Mouse (Mus musculus): ENCODE data around the gene Arpc5. TPM values are rescaled to one million over a fixed set of nuclear protein-coding genes. Genes with fewer than 3 reads are reported as not detected.
"Not testable (repeated sequence)": the region's sequence is repeated elsewhere in the genome, so short reads cannot be mapped to it uniquely, and the experiment has no call there.

Arpc5 gene
- polyA plus RNA-seq, 1 experiment from 2014 or later: 313 TPM

GRCm38 (mm10) chr1:152767749-152768488 lies 1.6 kb downstream of the Arpc5 start:
- DNase-seq (ENCODE audit: low spot score) (peak; percentile 92), ATAC-seq (replicated peaks; ENCODE audit: low FRiP score, low TSS enrichment, low read depth) (peak; percentile 37; the same call in 1 of the 2 replicates)
- Histone ChIP-seq H3K4me3 (ENCODE audit: low read depth, low read length) (peak overlapping the region; percentile 96), H3K9me3 (ENCODE audit: control insufficient read depth, low read length) (no peaks in the 10 kb centered on the region), H3K27ac (ENCODE audit: low read depth) (no peak overlapping the region), H3K9ac (ENCODE audit: low read length) (no peak overlapping the region; the same call in 1 of the 2 replicates), H3K4me1 (replicated peaks; ENCODE audit: control insufficient read depth, insufficient read depth, low read length) (0 out of 2 replicates have a peak, but pooled peaks cover 5% of the 10 kb centered on the region), H3K4me2 (ENCODE audit: low read length) (peak overlapping the region; percentile 67), H3K36me3 (ENCODE audit: control insufficient read depth, insufficient read depth, low read length) (peaks cover 38% of the 10 kb centered on the region), H3K27me3 (replicated peaks; ENCODE audit: control insufficient read depth, insufficient read depth, low read length) (peaks cover 13% of the 10 kb centered on the region; the same call in 1 of the 2 replicates)
- WGBS: 10% methylated on average over 5 of the region's 5 CpGs

- Histone ChIP-seq H3K27ac (ENCODE audit: low read depth) (no peak overlapping the region), H3K9me3 (ENCODE audit: control insufficient read depth, low read length) (no peaks in the 10 kb centered on the region), H3K27me3 (replicated peaks; ENCODE audit: control insufficient read depth, insufficient read depth, low read length) (no peaks in the 10 kb centered on the region), H3K4me3 (ENCODE audit: low read depth, low read length) (no peak overlapping the region), H3K4me2 (ENCODE audit: low read length) (no peak overlapping the region), H3K36me3 (ENCODE audit: control insufficient read depth, insufficient read depth, low read length) (peaks cover 68% of the 10 kb centered on the region), H3K9ac (ENCODE audit: low read length) (no peak overlapping the region), H3K4me1 (replicated peaks; ENCODE audit: control insufficient read depth, insufficient read depth, low read length) (no peaks in the 10 kb centered on the region)
- ATAC-seq (replicated peaks; ENCODE audit: low FRiP score, low TSS enrichment, low read depth) (no peak), DNase-seq (ENCODE audit: low spot score) (no peak)
- WGBS: 91% methylated on average over 9 of the region's 9 CpGs
Observed at GRCm38 (mm10) chr1:152771016-152771415, 4.7 kb downstream of the Arpc5 start.

GRCm38 (mm10) chr1:152774601-152775000 lies 8.3 kb downstream of the Arpc5 start:
- not testable (repeated sequence) for ATAC-seq (replicated peaks; ENCODE audit: low FRiP score, low TSS enrichment, low read depth); H3K9me3 ChIP-seq (ENCODE audit: control insufficient read depth, low read length); H3K4me1 ChIP-seq (replicated peaks; ENCODE audit: control insufficient read depth, insufficient read depth, low read length); H3K27me3 ChIP-seq (replicated peaks; ENCODE audit: control insufficient read depth, insufficient read depth, low read length); H3K4me3 ChIP-seq (ENCODE audit: low read depth, low read length); DNase-seq (ENCODE audit: low spot score); H3K9ac ChIP-seq (ENCODE audit: low read length); H3K27ac ChIP-seq (ENCODE audit: low read depth); H3K4me2 ChIP-seq (ENCODE audit: low read length)
- 82% methylated on average over 3 of the region's 3 CpGs for WGBS
- H3K36me3 ChIP-seq (ENCODE audit: control insufficient read depth, insufficient read depth, low read length): peaks cover 65% of the 10 kb centered on the region

- Histone ChIP-seq H3K36me3 (ENCODE audit: control insufficient read depth, insufficient read depth, low read length) (peaks cover 24% of the 10 kb centered on the region), H3K4me3 (ENCODE audit: low read depth, low read length) (no peak overlapping the region), H3K4me2 (ENCODE audit: low read length) (no peak overlapping the region), H3K27me3 (replicated peaks; ENCODE audit: control insufficient read depth, insufficient read depth, low read length) (no peaks in the 10 kb centered on the region), H3K4me1 (replicated peaks; ENCODE audit: control insufficient read depth, insufficient read depth, low read length) (no peaks in the 10 kb centered on the region), H3K9me3 (ENCODE audit: control insufficient read depth, low read length) (no peaks in the 10 kb centered on the region), H3K9ac (ENCODE audit: low read length) (no peak overlapping the region), H3K27ac (ENCODE audit: low read depth) (no peak overlapping the region)
- ATAC-seq (replicated peaks; ENCODE audit: low FRiP score, low TSS enrichment, low read depth) (peak; percentile 67; the same call in 1 of the 2 replicates), DNase-seq (ENCODE audit: low spot score) (peak; percentile 83)
- WGBS: 38% methylated on average over 10 of the region's 10 CpGs
Observed at GRCm38 (mm10) chr1:152779071-152779737, 12.9 kb downstream of the Arpc5 start.

GRCm38 (mm10) chr1:152784620-152785019 lies 18.3 kb downstream of the Arpc5 start:
- DNase-seq (ENCODE audit: low spot score) (no peak), ATAC-seq (replicated peaks; ENCODE audit: low FRiP score, low TSS enrichment, low read depth) (no peak)
- Histone ChIP-seq H3K9me3 (ENCODE audit: control insufficient read depth, low read length) (no peaks in the 10 kb centered on the region), H3K4me1 (replicated peaks; ENCODE audit: control insufficient read depth, insufficient read depth, low read length) (no peaks in the 10 kb centered on the region), H3K36me3 (ENCODE audit: control insufficient read depth, insufficient read depth, low read length) (no peaks in the 10 kb centered on the region), H3K27ac (ENCODE audit: low read depth) (no peak overlapping the region), H3K4me3 (ENCODE audit: low read depth, low read length) (no peak overlapping the region), H3K9ac (ENCODE audit: low read length) (no peak overlapping the region), H3K27me3 (replicated peaks; ENCODE audit: control insufficient read depth, insufficient read depth, low read length) (no peaks in the 10 kb centered on the region), H3K4me2 (ENCODE audit: low read length) (no peak overlapping the region)
- WGBS: 92% methylated on average over 8 of the region's 8 CpGs

GRCm38 (mm10) chr1:152785446-152785845 lies 19.1 kb downstream of the Arpc5 start:
- ATAC-seq (replicated peaks; ENCODE audit: low FRiP score, low TSS enrichment, low read depth); H3K4me3 ChIP-seq (ENCODE audit: low read depth, low read length); DNase-seq (ENCODE audit: low spot score); H3K27me3 ChIP-seq (replicated peaks; ENCODE audit: control insufficient read depth, insufficient read depth, low read length); H3K36me3 ChIP-seq (ENCODE audit: control insufficient read depth, insufficient read depth, low read length); H3K4me1 ChIP-seq (replicated peaks; ENCODE audit: control insufficient read depth, insufficient read depth, low read length); H3K27ac ChIP-seq (ENCODE audit: low read depth); H3K9ac ChIP-seq (ENCODE audit: low read length); H3K9me3 ChIP-seq (ENCODE audit: control insufficient read depth, low read length); H3K4me2 ChIP-seq (ENCODE audit: low read length): not testable (repeated sequence)
- WGBS: 78% methylated on average over 3 of the region's 3 CpGs

GRCm38 (mm10) chr1:152786953-152787352 lies 20.6 kb downstream of the Arpc5 start:
- WGBS: 74% methylated on average over 4 of the region's 4 CpGs

GRCm38 (mm10) chr1:152788121-152788660 lies 21.8 kb downstream of the Arpc5 start:
- Histone ChIP-seq H3K9ac (ENCODE audit: low read length) (no peak overlapping the region), H3K27ac (ENCODE audit: low read depth) (no peak overlapping the region), H3K9me3 (ENCODE audit: control insufficient read depth, low read length) (no peaks in the 10 kb centered on the region), H3K4me2 (ENCODE audit: low read length) (no peak overlapping the region), H3K4me1 (replicated peaks; ENCODE audit: control insufficient read depth, insufficient read depth, low read length) (no peaks in the 10 kb centered on the region), H3K4me3 (ENCODE audit: low read depth, low read length) (no peak overlapping the region), H3K27me3 (replicated peaks; ENCODE audit: control insufficient read depth, insufficient read depth, low read length) (no peaks in the 10 kb centered on the region), H3K36me3 (ENCODE audit: control insufficient read depth, insufficient read depth, low read length) (no peaks in the 10 kb centered on the region)
- 32% methylated on average over 4 of the region's 4 CpGs for WGBS
- no peak for ATAC-seq (replicated peaks; ENCODE audit: low FRiP score, low TSS enrichment, low read depth)
- DNase-seq (ENCODE audit: low spot score): no peak

More at GRCm38 (mm10) chr1:152786953-152787352, 20.6 kb downstream of the Arpc5 start:
- Histone ChIP-seq H3K9ac (ENCODE audit: low read length) (no peak overlapping the region), H3K9me3 (ENCODE audit: control insufficient read depth, low read length) (no peaks in the 10 kb centered on the region), H3K27ac (ENCODE audit: low read depth) (no peak overlapping the region), H3K27me3 (replicated peaks; ENCODE audit: control insufficient read depth, insufficient read depth, low read length) (no peaks in the 10 kb centered on the region), H3K4me2 (ENCODE audit: low read length) (no peak overlapping the region), H3K4me3 (ENCODE audit: low read depth, low read length) (no peak overlapping the region), H3K36me3 (ENCODE audit: control insufficient read depth, insufficient read depth, low read length) (no peaks in the 10 kb centered on the region), H3K4me1 (replicated peaks; ENCODE audit: control insufficient read depth, insufficient read depth, low read length) (no peaks in the 10 kb centered on the region)
- no peak for ATAC-seq (replicated peaks; ENCODE audit: low FRiP score, low TSS enrichment, low read depth)
- no peak for DNase-seq (ENCODE audit: low spot score)
